Mouse (Mus musculus): ENCODE results near the gene Prkch. TPM values are rescaled to one million over a fixed set of nuclear protein-coding genes. Genes with fewer than 3 reads are reported as not detected.
"Not testable (repeated sequence)": the region's sequence is repeated elsewhere in the genome, so short reads cannot be mapped to it uniquely, and the experiment has no call there.

Prkch gene
- 1 to 10 TPM; 5.0 to 6.5 TPM for total RNA-seq (2021)
- long read RNA-seq, experiment 1, partial matches to known transcripts, result 1 of 4 reads
- long read RNA-seq, experiment 1, other reads (novel, unspliced or antisense), result 0 of 4 reads
- long read RNA-seq, experiment 2, transcript Prkch-201 (14 exons, 3,545 nt), result major isoform, 8 of 10 reads
- long read RNA-seq, experiment 2, partial matches to known transcripts, result 0 of 10 reads
- long read RNA-seq, experiment 2, other reads (novel, unspliced or antisense), result 2 of 10 reads

DNA sequence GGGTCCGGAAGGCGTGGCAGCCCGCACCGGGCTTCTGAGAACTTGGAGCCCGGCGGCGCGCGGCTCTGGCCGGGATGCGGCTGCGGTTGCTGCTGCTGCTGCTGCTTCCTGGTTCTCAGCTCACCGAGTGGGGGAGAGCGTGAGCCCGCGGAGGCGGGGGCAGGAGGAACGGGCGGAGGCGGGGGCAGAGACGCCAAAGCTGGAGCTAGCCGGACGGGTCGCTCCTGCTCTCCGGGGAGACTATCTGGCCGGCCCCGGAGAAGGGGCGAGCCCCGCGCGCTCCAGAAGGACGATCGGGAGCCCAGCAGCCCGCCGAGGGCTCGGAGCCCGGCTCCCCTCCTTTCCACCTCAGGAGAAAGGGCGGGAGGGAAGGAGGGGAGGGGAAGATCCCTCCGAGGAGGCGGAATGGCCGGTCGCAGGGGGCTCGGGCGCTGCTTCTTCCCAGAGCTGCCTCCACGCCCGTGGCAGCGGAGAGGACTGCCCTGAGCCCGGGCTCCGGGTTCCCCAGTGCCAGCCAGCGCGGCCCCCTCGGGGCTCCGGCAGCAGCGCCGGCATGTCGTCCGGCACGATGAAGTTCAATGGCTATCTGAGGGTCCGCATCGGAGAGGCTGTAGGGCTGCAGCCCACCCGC is at the start of gene Prkch:
Gene Prkch, plus strand, starts transcription at position 187 of the 631 bp plus-strand sequence.
- intact Hi-C loops (cut with DNase I), result loop anchor here (5.0 kb wide), 2 partner anchors 88 to 103 kb away; no protein-coding TSS in a partner anchor
- DNase-seq, result peak; percentile 66 to 68

GRCm38 (mm10) chr12:73537499-73538138 is 47.0 kb upstream of the Prkch start:
- DNase-seq, result no peak

DNA sequence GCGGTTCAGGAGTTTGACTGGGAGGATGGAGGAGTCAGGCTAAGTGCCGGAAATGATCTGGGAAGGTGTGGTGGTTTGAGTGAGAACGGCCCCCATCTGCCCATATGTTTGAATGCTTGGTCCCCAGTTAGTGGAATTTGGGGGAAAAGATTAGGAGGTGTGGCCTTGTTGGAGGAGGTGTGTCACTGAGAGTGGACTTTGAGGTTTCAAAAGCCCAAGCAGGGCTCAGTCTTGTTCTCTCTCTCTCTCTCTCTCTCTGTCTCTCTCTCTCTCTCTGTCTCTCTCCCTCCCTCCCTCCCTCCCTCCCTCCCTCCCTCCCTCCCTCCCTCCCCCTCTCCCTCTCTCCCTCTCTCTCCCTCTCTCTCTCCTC is 46.5 kb upstream of the Prkch start:
- intact Hi-C loops (cut with DNase I), result not testable (repeated sequence)

More at GRCm38 (mm10) chr12:73537499-73538138, 47.0 kb upstream of the Prkch start:
- intact Hi-C loops (cut with DNase I), result no loop called here

DNA sequence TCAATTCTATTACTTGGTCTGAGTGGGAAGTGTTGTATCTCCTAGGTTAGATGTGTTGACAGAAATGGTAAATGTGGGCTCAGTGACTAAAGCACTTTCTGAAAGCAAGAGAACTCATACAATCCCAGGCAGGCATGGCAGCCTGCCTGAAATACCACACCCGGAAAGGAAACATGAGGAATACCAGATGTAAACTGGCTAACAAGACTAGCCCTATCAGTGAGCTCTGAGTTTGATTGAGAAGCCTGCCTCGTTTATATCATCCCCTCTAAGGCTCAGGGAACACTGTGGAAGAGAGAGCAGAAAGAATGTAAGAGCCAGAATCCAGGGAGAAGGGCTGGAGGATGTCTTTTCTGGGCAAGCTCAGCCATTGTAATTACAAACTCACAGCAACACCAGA is 45.4 kb upstream of the Prkch start:
- intact Hi-C loops (cut with DNase I), result no loop called here
- DNase-seq, result no peak

More for the DNA sequence above, 46.5 kb upstream of the Prkch start:
- not testable (repeated sequence) for DNase-seq

GRCm38 (mm10) chr12:73540402-73540801 is 44.2 kb upstream of the Prkch start:
- intact Hi-C loops (cut with DNase I), result no loop called here
- no peak for DNase-seq

GRCm38 (mm10) chr12:73543191-73543590 is 41.4 kb upstream of the Prkch start:
- no peak for DNase-seq
- intact Hi-C loops (cut with DNase I), result no loop called here

GRCm38 (mm10) chr12:73544736-73545671 is 39.6 kb upstream of the Prkch start:
- DNase-seq, result no peak
- intact Hi-C loops (cut with DNase I), result no loop called here

DNA sequence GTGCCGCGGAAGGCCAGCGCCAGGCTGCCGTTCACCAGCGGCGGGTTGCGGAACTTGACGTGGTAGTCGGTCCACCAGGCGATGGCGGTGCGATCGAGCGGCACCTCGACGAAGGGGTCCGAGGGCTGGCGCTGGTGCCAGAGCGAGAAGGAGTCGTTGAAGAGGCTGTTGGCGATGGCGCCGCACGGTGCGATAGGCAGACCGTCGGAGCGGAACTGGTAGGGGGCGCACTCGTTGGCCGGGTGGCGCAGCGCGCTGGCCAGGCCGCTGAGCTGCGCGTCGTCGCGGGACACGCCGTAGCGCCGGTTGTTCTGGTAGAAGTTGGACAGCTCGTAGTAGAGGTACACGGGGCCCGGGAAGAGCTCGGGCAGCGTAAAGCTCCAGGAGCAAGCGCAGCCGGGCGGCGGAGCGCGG is 38.9 kb upstream of the Prkch start:
- DNase-seq, result peak; percentile 30 to 49
- intact Hi-C loops (cut with DNase I), result no loop called here

DNA sequence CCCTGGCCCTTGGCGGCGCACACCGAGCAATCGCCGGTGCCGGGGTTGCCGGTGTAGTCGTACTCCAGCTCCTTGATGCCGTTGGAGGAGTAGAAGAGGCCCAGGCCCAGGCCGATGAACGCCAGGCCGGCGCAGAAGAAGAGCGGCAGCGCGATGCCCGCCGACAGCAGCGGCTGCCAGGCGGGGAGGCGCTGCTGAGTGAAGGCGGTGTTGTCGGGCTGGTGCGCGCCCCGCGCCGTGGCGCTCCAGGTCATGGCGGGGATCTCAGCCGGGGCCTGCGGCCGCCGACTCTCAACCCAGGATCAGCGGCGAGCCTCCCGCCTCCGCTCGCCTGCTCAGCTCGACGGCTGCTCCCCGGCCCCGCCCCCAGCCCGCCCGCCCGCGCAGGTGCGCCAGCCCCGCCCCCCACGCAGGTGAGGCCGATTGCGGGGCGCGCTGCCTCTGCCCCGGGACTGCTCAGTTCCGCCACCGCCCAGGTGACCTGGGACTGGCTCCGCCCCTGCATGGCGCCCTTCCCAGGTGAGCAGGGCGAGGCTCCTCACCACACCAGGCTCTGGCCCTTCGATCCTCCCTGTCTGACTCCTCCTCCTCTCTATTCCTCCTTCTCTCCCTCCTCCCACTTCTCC is 38.4 kb upstream of the Prkch start, which contains the start of gene Tmem30b:
Gene Tmem30b, minus strand, starts transcription at position 307 of the 626 bp plus-strand sequence.
- intact Hi-C loops (cut with DNase I), result no loop called here
- no peak for DNase-seq

DNA sequence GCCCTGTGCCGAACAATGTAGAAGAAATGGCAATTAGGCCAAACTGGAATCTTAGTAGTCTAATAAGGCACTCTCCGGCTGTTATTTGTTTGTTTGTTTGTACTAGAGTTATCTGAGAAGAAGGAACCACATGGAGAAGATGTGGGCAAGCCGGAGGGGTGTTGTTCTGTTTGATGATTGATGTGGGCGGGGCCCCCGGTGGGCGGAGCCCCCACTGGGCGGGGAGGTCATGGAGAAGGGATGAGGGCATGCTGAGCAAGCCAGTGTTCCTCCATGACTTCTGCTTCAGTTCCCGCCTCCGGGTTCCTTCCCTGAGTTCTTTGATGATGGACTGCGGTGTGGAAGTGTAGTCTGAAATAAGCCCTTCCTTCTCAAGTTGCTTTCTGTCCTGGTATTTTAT is 37.0 kb upstream of the Prkch start:
- DNase-seq, result no peak
- intact Hi-C loops (cut with DNase I), result no loop called here

GRCm38 (mm10) chr12:73548259-73548658 is 36.3 kb upstream of the Prkch start:
- intact Hi-C loops (cut with DNase I), result no loop called here
- DNase-seq, result no peak

- intact Hi-C loops (cut with DNase I), result loop anchor here (2.0 to 10.0 kb wide), 2 partner anchors 19 to 709 kb away; no protein-coding TSS in a partner anchor
These were observed 30.4 kb upstream of the Prkch start for GRCm38 (mm10) chr12:73554155-73554554.

GRCm38 (mm10) chr12:73558525-73559195 is 25.9 kb upstream of the Prkch start:
- DNase-seq, result no peak
- intact Hi-C loops (cut with DNase I), result loop anchor here (10.0 kb wide), 1 partner anchor 714 kb away; no protein-coding TSS in a partner anchor

More at GRCm38 (mm10) chr12:73554155-73554554, 30.4 kb upstream of the Prkch start:
- DNase-seq, result peak in 1 of 2 experiments; percentile 66

GRCm38 (mm10) chr12:73560091-73560490 is 24.5 kb upstream of the Prkch start:
- DNase-seq, result no peak
- intact Hi-C loops (cut with DNase I), result loop anchor here (5.0 kb wide), 1 partner anchor 447 kb away; no protein-coding TSS in a partner anchor

GRCm38 (mm10) chr12:73563122-73563521 is 21.5 kb upstream of the Prkch start:
- intact Hi-C loops (cut with DNase I), result loop anchor here (5.0 kb wide), 1 partner anchor 444 kb away; no protein-coding TSS in a partner anchor
- not testable (repeated sequence) for DNase-seq

GRCm38 (mm10) chr12:73564176-73564575 is 20.4 kb upstream of the Prkch start:
- intact Hi-C loops (cut with DNase I), result loop anchor here (5.0 kb wide), 1 partner anchor 443 kb away; no protein-coding TSS in a partner anchor
- DNase-seq, result no peak

GRCm38 (mm10) chr12:73564795-73565619 is 19.6 kb upstream of the Prkch start:
- DNase-seq, result no peak
- intact Hi-C loops (cut with DNase I), result loop anchor here (5.0 kb wide), 2 partner anchors 122 to 442 kb away; no protein-coding TSS in a partner anchor

DNA sequence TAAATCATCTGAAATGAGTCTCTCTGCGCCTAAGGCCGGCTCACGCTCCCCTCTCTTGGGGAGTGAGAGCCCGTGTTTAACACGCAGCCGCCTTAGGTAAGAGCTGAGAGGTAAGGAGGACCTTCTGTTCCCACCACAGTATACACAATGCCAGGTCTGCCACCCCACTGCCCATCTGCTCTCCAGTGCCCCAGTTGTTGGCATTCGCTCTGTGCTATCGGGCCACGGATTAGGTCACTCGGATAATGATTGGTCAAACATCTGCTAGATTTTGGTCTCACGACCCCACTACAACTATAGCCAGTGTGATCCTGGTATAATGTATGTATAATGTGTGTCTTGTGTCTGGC is 19.0 kb upstream of the Prkch start:
- no peak for DNase-seq
- intact Hi-C loops (cut with DNase I), result loop anchor here (5.0 kb wide), 1 partner anchor 122 kb away; no protein-coding TSS in a partner anchor

All from gastrocnemius, postnatal 36 days (tissue).